In the genomic region with DNA sequence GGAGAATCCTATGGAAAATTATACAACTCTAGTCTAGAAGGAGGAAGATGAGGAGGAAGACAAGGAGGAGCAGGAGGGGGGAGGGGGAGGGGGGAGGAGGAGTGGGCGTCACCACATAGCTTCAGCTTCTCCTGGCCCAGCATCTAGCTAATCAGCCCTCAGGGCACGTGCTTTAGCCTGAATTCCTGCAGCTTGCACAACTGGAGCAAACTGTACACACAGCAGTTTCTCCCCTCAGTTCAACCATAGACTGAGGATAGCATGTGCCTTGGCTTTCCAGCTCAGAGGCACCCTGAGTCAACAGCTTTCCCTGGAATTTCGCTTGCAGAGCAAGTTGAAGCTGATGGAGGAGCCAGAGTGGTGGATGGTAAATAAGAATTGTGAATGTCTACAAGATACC, we compare ENCODE assay signal across 17 mouse cellular contexts. TPM values are rescaled to one million over a fixed set of nuclear protein-coding genes. Genes with fewer than 3 reads are reported as not detected.
A peak's percentile ranks its signal among the peaks of the same experiment; 100 is the strongest.
DNase-seq lines count a peak whose midpoint lies in the region; ATAC-seq and TF ChIP-seq lines count a peak whose summit lies in the region.
"Had no signal": no experiment of that assay in that cellular context is flagged by ENCODE, and none has a peak within 500 bp of the region (broad histone marks: within the 10 kb centered on the region; RNA-seq: fewer than 3 reads in every experiment).

No protein-coding gene starts in this region.

- H3K4me1 ChIP-seq in forebrain, embryonic 12.5 days, result no peaks in the 10 kb centered on the region
- no peaks in the 10 kb centered on the region for H3K4me1 ChIP-seq in forebrain, embryonic 10.5 days
- H3K4me1 ChIP-seq in MEL (ENCODE audit: control insufficient read depth in 1 of 2, insufficient read depth in 2 of 2, low read length in 2 of 2), result peaks cover 17 to 24% of the 10 kb centered on the region in 2 experiments
- H3K4me1 ChIP-seq in hindbrain, embryonic 13.5 days (replicated peaks), result no peaks in the 10 kb centered on the region
- H3K4me1 ChIP-seq: limb, embryonic 13.5 days; midbrain, embryonic 12.5 days had no signal

- TF ChIP-seq POLR2A in MEL (IDR thresholded peaks at IDR 0.05; ENCODE audit: control insufficient read depth in 1 of 2, insufficient read depth in 1 of 2, low read depth in 1 of 2, low read length in 2 of 2, poor library complexity in 1 of 2), result no peak

- no peak for TF ChIP-seq RAD21 in MEL (IDR thresholded peaks at IDR 0.05; ENCODE audit: low read depth, low read length)

- H3K4me3 ChIP-seq in forebrain, embryonic 12.5 days (replicated peaks), result no peak overlapping the region
- H3K4me3 ChIP-seq in forebrain, embryonic 10.5 days, result no peak overlapping the region
- H3K4me3 ChIP-seq in MEL (ENCODE audit: control insufficient read depth in 1 of 2, insufficient read depth in 1 of 2, low read depth in 2 of 2, low read length in 2 of 2), result peak overlapping the region; percentile 57 to 72
- no peak overlapping the region for H3K4me3 ChIP-seq in hindbrain, embryonic 13.5 days
- H3K4me3 ChIP-seq: limb, embryonic 13.5 days; midbrain, embryonic 12.5 days; myocyte had no signal

- H3K9ac ChIP-seq in forebrain, embryonic 12.5 days, result no peak overlapping the region
- peak overlapping the region; percentile 50 for H3K9ac ChIP-seq in MEL (ENCODE audit: control insufficient read depth, low read depth, low read length, poor library complexity, severe bottlenecking)
- no peak overlapping the region for H3K9ac ChIP-seq in hindbrain, embryonic 13.5 days
- H3K9ac ChIP-seq: limb, embryonic 13.5 days; midbrain, embryonic 12.5 days had no signal

- no peak overlapping the region for H3K4me2 ChIP-seq in forebrain, embryonic 12.5 days
- no peak overlapping the region for H3K4me2 ChIP-seq in hindbrain, embryonic 13.5 days
- H3K4me2 ChIP-seq: limb, embryonic 13.5 days; midbrain, embryonic 12.5 days had no signal

- DNase-seq in forebrain, embryonic 10.5 days (ENCODE audit: extremely low spot score, low spot score), result no peak
- DNase-seq in MEL (ENCODE audit: low read depth, low spot score), result peak; percentile 25
- peak; percentile 6 for DNase-seq in kidney, postnatal 14 days
- peak; percentile 31 for DNase-seq in lung, postnatal 10 days
- no peak for DNase-seq in urinary bladder, postnatal 36 days (ENCODE audit: low spot score in 2 of 2)
- DNase-seq in neural tube, embryonic 10.5 days (ENCODE audit: extremely low spot score, low spot score), result no peak
- DNase-seq: adrenal gland, postnatal 14 days; cerebellum, adult 9-11 months; gastrocnemius, postnatal 14 days; heart, postnatal 10 days had no signal

- H3K27me3 ChIP-seq in forebrain, embryonic 12.5 days, result no peaks in the 10 kb centered on the region
- no peaks in the 10 kb centered on the region for H3K27me3 ChIP-seq in forebrain, embryonic 10.5 days (ENCODE audit: poor library complexity, severe bottlenecking)
- H3K27me3 ChIP-seq in MEL (ENCODE audit: control insufficient read depth in 1 of 2, insufficient read depth in 2 of 2, low read length in 2 of 2), result peaks cover 3% of the 10 kb centered on the region in 2 experiments; a peak in 2 of 4 replicates
- H3K27me3 ChIP-seq in hindbrain, embryonic 13.5 days, result peaks cover 18% of the 10 kb centered on the region
- H3K27me3 ChIP-seq: midbrain, embryonic 12.5 days had no signal

- 25% methylated on average over 3 of the region's 3 CpGs for WGBS in forebrain, embryonic 12.5 days
- WGBS in forebrain, embryonic 10.5 days, result 59% methylated on average over 3 of the region's 3 CpGs
- 37% methylated on average over 3 of the region's 3 CpGs for WGBS in hindbrain, embryonic 13.5 days

- no peak for ATAC-seq in forebrain, embryonic 12.5 days (ENCODE audit: low FRiP score)
- no peak for ATAC-seq in hindbrain, embryonic 13.5 days (ENCODE audit: low FRiP score)
- ATAC-seq: hindbrain, embryonic 16.5 days had no signal

- no peaks in the 10 kb centered on the region for H3K36me3 ChIP-seq in forebrain, embryonic 12.5 days (replicated peaks)
- no peaks in the 10 kb centered on the region for H3K36me3 ChIP-seq in forebrain, embryonic 10.5 days (replicated peaks)
- H3K36me3 ChIP-seq in MEL (ENCODE audit: control insufficient read depth in 1 of 2, insufficient read depth in 2 of 2, low read length in 2 of 2), result peaks cover 0 to 22% of the 10 kb centered on the region in 2 experiments; a peak in 2 of 4 replicates
- no peaks in the 10 kb centered on the region for H3K36me3 ChIP-seq in hindbrain, embryonic 13.5 days
- H3K36me3 ChIP-seq: limb, embryonic 13.5 days; midbrain, embryonic 12.5 days had no signal

- no peak for TF ChIP-seq CTCF in MEL (IDR thresholded peaks at IDR 0.05 in 2 of 3, conservative IDR thresholded peaks at IDR 0.05 in 1 of 3; ENCODE audit: control insufficient read depth in 1 of 3, insufficient read depth in 1 of 3, low read depth in 2 of 3, low read length in 3 of 3, poor library complexity in 1 of 3, severe bottlenecking in 1 of 3)

- TF ChIP-seq EP300 in MEL (IDR thresholded peaks at IDR 0.05; ENCODE audit: low read depth in 1 of 2, low read length in 2 of 2), result no peak

- 0 out of 2 replicates have a peak overlapping the region, but pooled peaks have one; percentile 31 for H3K27ac ChIP-seq in forebrain, embryonic 12.5 days
- H3K27ac ChIP-seq in forebrain, embryonic 10.5 days, result no peak overlapping the region
- H3K27ac ChIP-seq in MEL (ENCODE audit: control insufficient read depth, low read depth, low read length), result no peak overlapping the region
- no peak overlapping the region for H3K27ac ChIP-seq in hindbrain, embryonic 13.5 days
- H3K27ac ChIP-seq: limb, embryonic 13.5 days; macrophage; midbrain, embryonic 12.5 days had no signal

- H3K79me2 ChIP-seq in MEL (ENCODE audit: control insufficient read depth, insufficient read depth, low read length, poor library complexity), result no peaks in the 10 kb centered on the region

- no peaks in the 10 kb centered on the region for H3K9me3 ChIP-seq in forebrain, embryonic 12.5 days
- H3K9me3 ChIP-seq in forebrain, embryonic 10.5 days, result no peaks in the 10 kb centered on the region
- no peaks in the 10 kb centered on the region for H3K9me3 ChIP-seq in MEL (replicated peaks; ENCODE audit: insufficient read depth, low read length)
- H3K9me3 ChIP-seq in hindbrain, embryonic 13.5 days, result no peaks in the 10 kb centered on the region
- H3K9me3 ChIP-seq: midbrain, embryonic 12.5 days had no signal

TF ChIP-seq in MEL, 35 proteins besides CTCF, POLR2A, EP300 and RAD21:
- TF ChIP-seq USF1 (IDR thresholded peaks at IDR 0.05; ENCODE audit: low read depth, low read length), result peak; percentile 34; the same call in 1 of the 2 replicates
- TF ChIP-seq ZMIZ1 (IDR thresholded peaks at IDR 0.05; ENCODE audit: low read depth, low read length), result no peak
- TF ChIP-seq HCFC1 (IDR thresholded peaks at IDR 0.05; ENCODE audit: low read depth, low read length), result no peak
- TF ChIP-seq BHLHE40 (IDR thresholded peaks at IDR 0.05; ENCODE audit: borderline replicate concordance, low read depth, low read length), result peak; percentile 77; the same call in 1 of the 2 replicates
- no peak for TF ChIP-seq ZKSCAN1 (IDR thresholded peaks at IDR 0.05; ENCODE audit: low read depth, low read length)
- TF ChIP-seq MAX (IDR thresholded peaks at IDR 0.05; ENCODE audit: low read length), result peak; percentile 65
- TF ChIP-seq SIN3A (IDR thresholded peaks at IDR 0.05; ENCODE audit: low read length), result no peak
- TF ChIP-seq TBP (IDR thresholded peaks at IDR 0.05; ENCODE audit: low read depth, low read length), result no peak
- TF ChIP-seq ETS1 (IDR thresholded peaks at IDR 0.05; ENCODE audit: low read depth, low read length), result no peak
- no peak for TF ChIP-seq SMC3 (IDR thresholded peaks at IDR 0.05; ENCODE audit: low read depth, low read length)
- TF ChIP-seq JUND (IDR thresholded peaks at IDR 0.05; ENCODE audit: low read depth, low read length), result no peak
- TF ChIP-seq GABPA (IDR thresholded peaks at IDR 0.05; ENCODE audit: low read depth, low read length), result no peak
- TF ChIP-seq NELFE (IDR thresholded peaks at IDR 0.05; ENCODE audit: low read depth, low read length), result no peak
- TF ChIP-seq TAL1 (IDR thresholded peaks at IDR 0.05; ENCODE audit: low read length), result no peak
TF ChIP-seq in MEL: peak in this region for 3.

RNA-seq across cellular contexts. Expression of a gene that starts 10.5 kb away (rescaled TPM):
- polyA plus RNA-seq in forebrain, embryonic 12.5 days (2016; fragmentation: Nextera tagmentation; extraction: Ambion mirVana), result 119 and 123 TPM in 2 replicates
- polyA plus RNA-seq in forebrain, embryonic 10.5 days (2016; fragmentation: Nextera tagmentation; extraction: Ambion mirVana), result 127 and 129 TPM in 2 replicates
- total RNA-seq in MEL (2012; rRNA removed), result 64.9 and 71.5 TPM in 2 replicates
- polyA plus RNA-seq in MEL (2012; ENCODE audit: insufficient read depth in 1 of 2, insufficient read length in 2 of 2, low read depth in 1 of 2, low replicate concordance in 2 of 2, missing spikeins in 1 of 2), result 100 to 1,000 TPM; 139 to 148 TPM
- polyA plus RNA-seq in hindbrain, embryonic 13.5 days (2015; fragmentation: Nextera tagmentation; extraction: Ambion mirVana), result 92.0 and 95.9 TPM in 2 replicates

Comparison
In these comparisons a context has a peak if more than half of its experiments do, and no peak if none do; other contexts are left out.
1. H3K4me3 ChIP-seq: peak in MEL (2 of 2); none in forebrain, embryonic 12.5 days (single experiment), forebrain, embryonic 10.5 days (single experiment) and hindbrain, embryonic 13.5 days (single experiment).
2. DNase-seq: peak in MEL (single experiment), kidney, postnatal 14 days (single experiment) and lung, postnatal 10 days (single experiment); none in forebrain, embryonic 10.5 days (single experiment), urinary bladder, postnatal 36 days (0 of 2) and neural tube, embryonic 10.5 days (single experiment).